Mouse (Mus musculus) forebrain, embryonic 15.5 days (tissue): ENCODE data around the gene Vps37d. TPM values are rescaled to one million over a fixed set of nuclear protein-coding genes. Genes with fewer than 3 reads are reported as not detected.

Experiments used
- polyA plus RNA-seq: library from polyadenylated mRNA; unstranded; fragments of >200 nt; fragmentation: Nextera tagmentation; extraction: Ambion mirVana; gene quantifications from 2 replicates; pipeline ENCODE4 v1.2.1, GENCODE M21; 2015

The Vps37d gene
- polyA plus RNA-seq, 1 experiment from 2014 or later, result 36.3 TPM

Other genes with a start within 250 kb of the Vps37d start
- gene Tmem270, start 171.5 kb downstream of the Vps37d start, polyA plus RNA-seq, result not detected in 2 replicates
- gene Cldn13, start 162.7 kb downstream of the Vps37d start, polyA plus RNA-seq, result not detected in 2 replicates
- 8.8 and 10.1 TPM in 2 replicates for gene Mettl27, start 145.9 kb downstream of the Vps37d start, polyA plus RNA-seq
- not detected in 2 replicates for gene Cldn4, start 131.3 kb downstream of the Vps37d start, polyA plus RNA-seq
- gene Cldn3, start 92.1 kb downstream of the Vps37d start, polyA plus RNA-seq, result 12.3 and 12.7 TPM in 2 replicates
- gene Abhd11, start 69.1 kb downstream of the Vps37d start, polyA plus RNA-seq, result 69.5 and 70.3 TPM in 2 replicates
- gene Stx1a, start 54.8 kb downstream of the Vps37d start, polyA plus RNA-seq, result 78.6 and 78.9 TPM in 2 replicates
- 34.6 and 39.8 TPM in 2 replicates for gene Dnajc30, start 14.1 kb downstream of the Vps37d start, polyA plus RNA-seq
- 89.0 and 92.8 TPM in 2 replicates for gene Bud23, start 13.3 kb downstream of the Vps37d start, polyA plus RNA-seq
- gene Mlxipl, start 11.6 kb upstream of the Vps37d start, polyA plus RNA-seq, result 1.1 and 1.4 TPM in 2 replicates
- 16.8 and 17.5 TPM in 2 replicates for gene Tbl2, start 71.4 kb upstream of the Vps37d start, polyA plus RNA-seq
- gene Bcl7b, start 90.0 kb upstream of the Vps37d start, polyA plus RNA-seq, result 52.9 and 53.8 TPM in 2 replicates
- 42.9 and 43.2 TPM in 2 replicates for gene Baz1b, start 109.0 kb upstream of the Vps37d start, polyA plus RNA-seq
- gene Fzd9, start 173.0 kb upstream of the Vps37d start, polyA plus RNA-seq, result 14.3 and 17.4 TPM in 2 replicates